In genomic region chr6:83415356-83415940, GRCm38 (mm10) we compare ENCODE assay signal across 14 mouse cellular contexts. TPM values are rescaled to one million over a fixed set of nuclear protein-coding genes. Genes with fewer than 3 reads are reported as not detected.
A peak's percentile ranks its signal among the peaks of the same experiment; 100 is the strongest.
DNase-seq lines count a peak whose midpoint lies in the region; ATAC-seq and TF ChIP-seq lines count a peak whose summit lies in the region.
"Had no signal": no experiment of that assay in that cellular context is flagged by ENCODE, and none has a peak within 500 bp of the region (broad histone marks: within the 10 kb centered on the region; RNA-seq: fewer than 3 reads in every experiment).

No protein-coding gene starts in this region.

- no peak for ATAC-seq in embryonic facial prominence, embryonic 14.5 days (ENCODE audit: low read depth)
- peak; percentile 33 for ATAC-seq in CD4-positive, CD25-positive, alpha-beta regulatory T cell, adult 4 months
- ATAC-seq in lung, embryonic 16.5 days (ENCODE audit: low read depth), result 0 out of 2 replicates have a peak, but pooled peaks have one; percentile 19
- ATAC-seq in midbrain, postnatal 0 days (ENCODE audit: low FRiP score), result no peak
- ATAC-seq: forebrain, embryonic 14.5 days had no signal

- DNase-seq in embryonic facial prominence, embryonic 14.5 days (ENCODE audit: low spot score), result no peak
- DNase-seq in embryonic facial prominence, embryonic 10.5 days (ENCODE audit: low spot score), result no peak
- DNase-seq in kidney, postnatal 14 days, result peak; percentile 30
- DNase-seq in kidney, postnatal 25 days, result no peak
- no peak for DNase-seq in midbrain, postnatal 0 days (ENCODE audit: low spot score)
- DNase-seq in frontal cortex, postnatal 14 days (ENCODE audit: low spot score in 2 of 2), result no peak
- DNase-seq: cerebellum, postnatal 25 days; gastrocnemius, postnatal 36 days; right cerebral cortex, postnatal 14 days had no signal

- H3K36me3 ChIP-seq in embryonic facial prominence, embryonic 14.5 days (ENCODE audit: control insufficient read depth, insufficient read depth, low read length), result peaks cover 10% of the 10 kb centered on the region; the same call in 1 of the 2 replicates
- peaks cover 54% of the 10 kb centered on the region for H3K36me3 ChIP-seq in embryonic facial prominence, embryonic 10.5 days (replicated peaks)
- H3K36me3 ChIP-seq in lung, embryonic 16.5 days (ENCODE audit: control insufficient read depth, insufficient read depth, low read length), result 0 out of 2 replicates have a peak, but pooled peaks cover 6% of the 10 kb centered on the region
- no peaks in the 10 kb centered on the region for H3K36me3 ChIP-seq in midbrain, postnatal 0 days (ENCODE audit: insufficient read depth, low read length)
- H3K36me3 ChIP-seq: hindbrain, embryonic 13.5 days had no signal

- H3K4me1 ChIP-seq in embryonic facial prominence, embryonic 14.5 days (ENCODE audit: control insufficient read depth, insufficient read depth, low read length), result peaks cover 44% of the 10 kb centered on the region
- peaks cover 65% of the 10 kb centered on the region for H3K4me1 ChIP-seq in embryonic facial prominence, embryonic 10.5 days
- H3K4me1 ChIP-seq in lung, embryonic 16.5 days (replicated peaks; ENCODE audit: control insufficient read depth, insufficient read depth, low read length), result peaks cover 69% of the 10 kb centered on the region
- peaks cover 20% of the 10 kb centered on the region for H3K4me1 ChIP-seq in midbrain, postnatal 0 days (ENCODE audit: insufficient read depth, low read length)

- peak overlapping the region; percentile 53 for H3K27ac ChIP-seq in embryonic facial prominence, embryonic 14.5 days (replicated peaks; ENCODE audit: low read depth, low read length)
- H3K27ac ChIP-seq in embryonic facial prominence, embryonic 10.5 days (replicated peaks), result no peak overlapping the region
- H3K27ac ChIP-seq in lung, embryonic 16.5 days (ENCODE audit: low read length), result no peak overlapping the region
- H3K27ac ChIP-seq in midbrain, postnatal 0 days (ENCODE audit: low read depth, low read length), result no peak overlapping the region

- H3K27me3 ChIP-seq in embryonic facial prominence, embryonic 14.5 days (replicated peaks; ENCODE audit: control insufficient read depth, insufficient read depth, low read length), result no peaks in the 10 kb centered on the region
- no peaks in the 10 kb centered on the region for H3K27me3 ChIP-seq in embryonic facial prominence, embryonic 10.5 days (replicated peaks; ENCODE audit: low read depth, poor library complexity, severe bottlenecking)
- no peaks in the 10 kb centered on the region for H3K27me3 ChIP-seq in lung, embryonic 16.5 days (ENCODE audit: control insufficient read depth, insufficient read depth, low read depth, low read length)
- H3K27me3 ChIP-seq in midbrain, postnatal 0 days (ENCODE audit: insufficient read depth, low read length), result no peaks in the 10 kb centered on the region
- H3K27me3 ChIP-seq: embryonic facial prominence, embryonic 13.5 days; hindbrain, embryonic 13.5 days had no signal

- no peak overlapping the region for H3K4me2 ChIP-seq in embryonic facial prominence, embryonic 14.5 days (ENCODE audit: low read depth, low read length)
- H3K4me2 ChIP-seq in lung, embryonic 16.5 days (ENCODE audit: low read depth, low read length), result no peak overlapping the region
- no peak overlapping the region for H3K4me2 ChIP-seq in midbrain, postnatal 0 days (ENCODE audit: low read depth, low read length, poor library complexity, severe bottlenecking)
- H3K4me2 ChIP-seq: hindbrain, embryonic 13.5 days had no signal

- H3K9ac ChIP-seq in embryonic facial prominence, embryonic 14.5 days (ENCODE audit: low read depth, low read length), result no peak overlapping the region
- no peak overlapping the region for H3K9ac ChIP-seq in lung, embryonic 16.5 days (ENCODE audit: low read length)
- no peak overlapping the region for H3K9ac ChIP-seq in midbrain, postnatal 0 days (replicated peaks; ENCODE audit: low read length, poor library complexity, severe bottlenecking)
- H3K9ac ChIP-seq: embryonic facial prominence, embryonic 13.5 days; hindbrain, embryonic 13.5 days had no signal

- no peak for TF ChIP-seq CTCF in midbrain, postnatal 0 days (IDR thresholded peaks at IDR 0.05)

- WGBS in embryonic facial prominence, embryonic 14.5 days, result 80% methylated on average over 12 of the region's 12 CpGs
- 92% methylated on average over 12 of the region's 12 CpGs for WGBS in embryonic facial prominence, embryonic 10.5 days
- 79% methylated on average over 12 of the region's 12 CpGs for WGBS in lung, embryonic 16.5 days
- 77% methylated on average over 12 of the region's 12 CpGs for WGBS in midbrain, postnatal 0 days

- no peak overlapping the region for H3K4me3 ChIP-seq in embryonic facial prominence, embryonic 14.5 days (ENCODE audit: low read depth, low read length)
- no peak overlapping the region for H3K4me3 ChIP-seq in embryonic facial prominence, embryonic 10.5 days
- no peak overlapping the region for H3K4me3 ChIP-seq in lung, embryonic 16.5 days (ENCODE audit: low read length)
- H3K4me3 ChIP-seq in midbrain, postnatal 0 days (ENCODE audit: low read depth, low read length), result no peak overlapping the region
- H3K4me3 ChIP-seq: embryonic facial prominence, embryonic 13.5 days; hindbrain, embryonic 13.5 days had no signal

- no peaks in the 10 kb centered on the region for H3K9me3 ChIP-seq in embryonic facial prominence, embryonic 14.5 days (ENCODE audit: control insufficient read depth, low read length)
- no peaks in the 10 kb centered on the region for H3K9me3 ChIP-seq in embryonic facial prominence, embryonic 10.5 days
- no peaks in the 10 kb centered on the region for H3K9me3 ChIP-seq in lung, embryonic 16.5 days (ENCODE audit: control insufficient read depth, low read length)
- no peaks in the 10 kb centered on the region for H3K9me3 ChIP-seq in midbrain, postnatal 0 days (ENCODE audit: low read length)
- H3K9me3 ChIP-seq: embryonic facial prominence, embryonic 13.5 days; hindbrain, embryonic 13.5 days had no signal

RNA-seq across cellular contexts. Expression of gene Tet3, which starts 43.4 kb away (rescaled TPM):
- 32.4 and 37.3 TPM in 2 replicates for polyA plus RNA-seq in embryonic facial prominence, embryonic 14.5 days (2014; fragmentation: Nextera tagmentation; extraction: Ambion mirVana)
- 45.1 and 50.0 TPM in 2 replicates for polyA plus RNA-seq in embryonic facial prominence, embryonic 10.5 days (2016; fragmentation: Nextera tagmentation; extraction: Ambion mirVana)
- 10 to 100 TPM; 18.5 to 20.8 TPM for polyA plus RNA-seq in CD4-positive, CD25-positive, alpha-beta regulatory T cell, adult 4 months (2017; shearing (Covaris generic))
- polyA plus RNA-seq in lung, embryonic 16.5 days (2015; fragmentation: Nextera tagmentation; extraction: Ambion mirVana), result 43.8 and 47.1 TPM in 2 replicates
- total RNA-seq in midbrain, postnatal 0 days (2014; rRNA removed), result 32.0 and 38.3 TPM in 2 replicates
- 45.3 and 48.5 TPM in 2 replicates for polyA plus RNA-seq in midbrain, postnatal 0 days (2015; fragmentation: Nextera tagmentation; extraction: Ambion mirVana)

Comparison
In these comparisons a context has a peak if more than half of its experiments do, and no peak if none do; other contexts are left out.
1. ATAC-seq: peak in CD4-positive, CD25-positive, alpha-beta regulatory T cell, adult 4 months (single experiment) and lung, embryonic 16.5 days (single experiment); none in embryonic facial prominence, embryonic 14.5 days (single experiment) and midbrain, postnatal 0 days (single experiment).